Mouse (Mus musculus): ENCODE measurements around the gene Mrln. TPM values are rescaled to one million over a fixed set of nuclear protein-coding genes. Genes with fewer than 3 reads are reported as not detected.
"Not testable (repeated sequence)": the region's sequence is repeated elsewhere in the genome, so short reads cannot be mapped to it uniquely, and the experiment has no call there.

Gene Mrln
- polyA plus RNA-seq, 1 experiment from 2014 or later: 1.9 TPM

GRCm38 (mm10) chr10:70198012-70198411 is 6.5 kb upstream of the Mrln start:
- Histone ChIP-seq H3K27me3 (replicated peaks) (no peaks in the 10 kb centered on the region), H3K9me3 (no peaks in the 10 kb centered on the region), H3K4me2 (no peak overlapping the region), H3K4me3 (no peak overlapping the region), H3K4me1 (no peaks in the 10 kb centered on the region), H3K36me3 (replicated peaks) (no peaks in the 10 kb centered on the region), H3K27ac (no peak overlapping the region), H3K9ac (no peak overlapping the region)
- 77% methylated on average over 6 of the region's 6 CpGs for WGBS
- ATAC-seq (replicated peaks): no peak

- ATAC-seq (replicated peaks): no peak
- Histone ChIP-seq H3K9ac (no peak overlapping the region), H3K4me3 (no peak overlapping the region), H3K4me2 (no peak overlapping the region), H3K9me3 (no peaks in the 10 kb centered on the region), H3K36me3 (replicated peaks) (no peaks in the 10 kb centered on the region), H3K27ac (no peak overlapping the region), H3K4me1 (no peaks in the 10 kb centered on the region), H3K27me3 (replicated peaks) (no peaks in the 10 kb centered on the region)
- WGBS: 93% methylated on average over 7 of the region's 7 CpGs
Observed at GRCm38 (mm10) chr10:70198951-70199463, 5.5 kb upstream of the Mrln start.

GRCm38 (mm10) chr10:70199466-70200210 is 4.8 kb upstream of the Mrln start:
- ATAC-seq (replicated peaks): no peak
- Histone ChIP-seq H3K9ac (no peak overlapping the region), H3K9me3 (no peaks in the 10 kb centered on the region), H3K27me3 (replicated peaks) (no peaks in the 10 kb centered on the region), H3K4me3 (no peak overlapping the region), H3K27ac (no peak overlapping the region), H3K4me2 (no peak overlapping the region), H3K36me3 (replicated peaks) (no peaks in the 10 kb centered on the region), H3K4me1 (no peaks in the 10 kb centered on the region)
- 80% methylated on average over 6 of the region's 6 CpGs for WGBS

GRCm38 (mm10) chr10:70200889-70201500 is 3.5 kb upstream of the Mrln start:
- H3K9me3 ChIP-seq: no peaks in the 10 kb centered on the region
- 0 out of 2 replicates have a peak, but pooled peaks cover 2% of the 10 kb centered on the region for H3K4me1 ChIP-seq
- H3K36me3 ChIP-seq (replicated peaks): no peaks in the 10 kb centered on the region
- H3K27me3 ChIP-seq (replicated peaks): no peaks in the 10 kb centered on the region
- H3K4me2 ChIP-seq: peak overlapping the region; percentile 10; the same call in 1 of the 2 replicates
- H3K4me3 ChIP-seq: no peak overlapping the region
- no peak overlapping the region for H3K27ac ChIP-seq
- no peak for ATAC-seq (replicated peaks)
- H3K9ac ChIP-seq: no peak overlapping the region
- WGBS: 55% methylated on average over 12 of the region's 12 CpGs

GRCm38 (mm10) chr10:70211281-70211680 is 6.8 kb downstream of the Mrln start:
- Histone ChIP-seq H3K9ac (no peak overlapping the region), H3K9me3 (no peaks in the 10 kb centered on the region), H3K4me3 (no peak overlapping the region), H3K4me2 (no peak overlapping the region), H3K27ac (no peak overlapping the region), H3K36me3 (replicated peaks) (no peaks in the 10 kb centered on the region), H3K27me3 (replicated peaks) (no peaks in the 10 kb centered on the region), H3K4me1 (no peaks in the 10 kb centered on the region)
- no peak for ATAC-seq (replicated peaks)
- 88% methylated on average over 9 of the region's 9 CpGs for WGBS

- no peak for ATAC-seq (replicated peaks)
- 59% methylated on average over 5 of the region's 5 CpGs for WGBS
- Histone ChIP-seq H3K4me3 (no peak overlapping the region), H3K27me3 (replicated peaks) (no peaks in the 10 kb centered on the region), H3K4me2 (no peak overlapping the region), H3K9me3 (no peaks in the 10 kb centered on the region), H3K9ac (no peak overlapping the region), H3K36me3 (replicated peaks) (no peaks in the 10 kb centered on the region), H3K4me1 (no peaks in the 10 kb centered on the region), H3K27ac (no peak overlapping the region)
Observed at GRCm38 (mm10) chr10:70220971-70221370, 16.5 kb downstream of the Mrln start.

- not testable (repeated sequence) for H3K36me3 ChIP-seq (replicated peaks); H3K9ac ChIP-seq; H3K4me1 ChIP-seq; H3K4me3 ChIP-seq; H3K4me2 ChIP-seq; H3K27ac ChIP-seq; H3K9me3 ChIP-seq; H3K27me3 ChIP-seq (replicated peaks); ATAC-seq (replicated peaks)
- WGBS: 94% methylated on average over 8 of the region's 8 CpGs
Observed at GRCm38 (mm10) chr10:70222231-70222630, 17.8 kb downstream of the Mrln start.

- no peak for ATAC-seq (replicated peaks)
- 91% methylated on average over 6 of the region's 6 CpGs for WGBS
- no peaks in the 10 kb centered on the region for H3K4me1 ChIP-seq
- H3K27ac ChIP-seq: no peak overlapping the region
- H3K27me3 ChIP-seq (replicated peaks): no peaks in the 10 kb centered on the region
- no peaks in the 10 kb centered on the region for H3K9me3 ChIP-seq
- no peak overlapping the region for H3K4me3 ChIP-seq
- no peak overlapping the region for H3K9ac ChIP-seq
- no peak overlapping the region for H3K4me2 ChIP-seq
- H3K36me3 ChIP-seq (replicated peaks): no peaks in the 10 kb centered on the region
Observed at GRCm38 (mm10) chr10:70224571-70224970, 20.1 kb downstream of the Mrln start.

- 68% methylated on average over 6 of the region's 6 CpGs for WGBS
- Histone ChIP-seq H3K27ac (no peak overlapping the region), H3K36me3 (replicated peaks) (no peaks in the 10 kb centered on the region), H3K9me3 (no peaks in the 10 kb centered on the region), H3K4me3 (no peak overlapping the region), H3K27me3 (replicated peaks) (no peaks in the 10 kb centered on the region), H3K4me1 (no peaks in the 10 kb centered on the region), H3K4me2 (no peak overlapping the region), H3K9ac (no peak overlapping the region)
- no peak for ATAC-seq (replicated peaks)
Observed at GRCm38 (mm10) chr10:70225760-70226159, 21.3 kb downstream of the Mrln start.

GRCm38 (mm10) chr10:70226608-70227007 is 22.1 kb downstream of the Mrln start:
- Histone ChIP-seq H3K36me3 (replicated peaks) (no peaks in the 10 kb centered on the region), H3K27ac (no peak overlapping the region), H3K9ac (no peak overlapping the region), H3K9me3 (no peaks in the 10 kb centered on the region), H3K27me3 (replicated peaks) (no peaks in the 10 kb centered on the region), H3K4me3 (no peak overlapping the region), H3K4me1 (no peaks in the 10 kb centered on the region), H3K4me2 (no peak overlapping the region)
- no peak for ATAC-seq (replicated peaks)

- Histone ChIP-seq H3K27ac (no peak overlapping the region), H3K4me2 (no peak overlapping the region), H3K4me1 (no peaks in the 10 kb centered on the region), H3K9ac (no peak overlapping the region), H3K4me3 (no peak overlapping the region), H3K36me3 (replicated peaks) (no peaks in the 10 kb centered on the region), H3K27me3 (replicated peaks) (no peaks in the 10 kb centered on the region), H3K9me3 (no peaks in the 10 kb centered on the region)
- WGBS: 79% methylated on average over 6 of the region's 6 CpGs
- ATAC-seq (replicated peaks): no peak
Observed at GRCm38 (mm10) chr10:70230352-70230751, 25.9 kb downstream of the Mrln start.

GRCm38 (mm10) chr10:70237936-70238335 is 33.5 kb downstream of the Mrln start:
- no peaks in the 10 kb centered on the region for H3K27me3 ChIP-seq (replicated peaks)
- ATAC-seq (replicated peaks): no peak
- H3K4me1 ChIP-seq: no peaks in the 10 kb centered on the region
- no peak overlapping the region for H3K4me3 ChIP-seq
- H3K9me3 ChIP-seq: no peaks in the 10 kb centered on the region
- no peaks in the 10 kb centered on the region for H3K36me3 ChIP-seq (replicated peaks)
- H3K27ac ChIP-seq: no peak overlapping the region
- 73% methylated on average over 2 of the region's 2 CpGs for WGBS
- H3K4me2 ChIP-seq: no peak overlapping the region
- H3K9ac ChIP-seq: no peak overlapping the region

Data from midbrain, embryonic 15.5 days (tissue).